Mouse (Mus musculus): ENCODE measurements around the gene Prrg2. TPM values are rescaled to one million over a fixed set of nuclear protein-coding genes. Genes with fewer than 3 reads are reported as not detected.
A peak's percentile ranks its signal among the peaks of the same experiment; 100 is the strongest.

The Prrg2 gene
- polyA plus RNA-seq, 1 experiment: 27.3 TPM

DNA sequence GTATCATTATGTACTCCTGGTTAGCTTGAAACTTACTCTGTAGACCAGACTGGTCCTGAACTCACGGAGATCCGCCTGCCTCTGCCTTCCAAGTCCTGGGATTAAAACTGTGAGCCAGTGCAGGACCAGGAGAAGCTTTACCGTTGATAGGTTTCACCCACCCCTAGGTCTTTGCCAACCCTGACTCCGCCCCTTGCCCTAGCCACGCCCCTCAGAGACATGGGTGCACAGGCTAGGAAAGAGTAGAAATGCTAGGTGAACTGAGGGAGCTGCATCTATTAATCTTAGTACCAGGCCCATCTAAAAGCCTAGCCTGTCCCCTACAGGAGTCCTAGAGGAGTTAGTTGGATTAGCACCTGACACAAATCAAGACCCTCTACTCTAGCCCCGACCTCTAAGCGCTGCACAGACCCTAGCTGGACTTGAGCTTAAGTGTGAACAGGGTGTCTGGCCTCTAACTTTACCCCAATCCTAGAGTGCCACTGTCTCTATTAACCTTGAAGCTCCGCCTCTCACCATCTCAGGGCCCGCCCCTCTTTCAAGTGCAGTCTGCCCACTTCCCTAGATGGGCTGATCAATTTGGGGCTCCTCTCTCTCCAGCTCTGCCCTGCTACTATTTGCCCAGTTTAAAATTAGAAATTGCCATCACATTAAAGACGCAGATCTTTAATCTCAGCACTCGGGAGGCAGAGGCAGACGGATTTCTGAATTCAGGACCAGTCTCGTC lies 27.9 kb upstream of the Prrg2 start:
- no peak overlapping the region for H3K27ac ChIP-seq (ENCODE audit: control insufficient read depth, insufficient read depth, low read depth, low read length)
- no peaks in the 10 kb centered on the region; the same call in 1 of the 2 replicates for H3K27me3 ChIP-seq (ENCODE audit: control insufficient read depth, insufficient read depth, low read length)
- H3K36me3 ChIP-seq (ENCODE audit: control insufficient read depth, insufficient read depth, low read length): no peaks in the 10 kb centered on the region
- peaks cover 25% of the 10 kb centered on the region for H3K4me1 ChIP-seq (ENCODE audit: control insufficient read depth, insufficient read depth, low read length)
- TF ChIP-seq CTCF (IDR thresholded peaks at IDR 0.05; ENCODE audit: control insufficient read depth, insufficient read depth, insufficient replicate concordance, low read depth, low read length): no peak
- TF ChIP-seq POLR2A (IDR thresholded peaks at IDR 0.05; ENCODE audit: control insufficient read depth, low read depth, low read length): no peak
- H3K4me3 ChIP-seq (ENCODE audit: control insufficient read depth, low read depth, low read length): no peak overlapping the region

DNA sequence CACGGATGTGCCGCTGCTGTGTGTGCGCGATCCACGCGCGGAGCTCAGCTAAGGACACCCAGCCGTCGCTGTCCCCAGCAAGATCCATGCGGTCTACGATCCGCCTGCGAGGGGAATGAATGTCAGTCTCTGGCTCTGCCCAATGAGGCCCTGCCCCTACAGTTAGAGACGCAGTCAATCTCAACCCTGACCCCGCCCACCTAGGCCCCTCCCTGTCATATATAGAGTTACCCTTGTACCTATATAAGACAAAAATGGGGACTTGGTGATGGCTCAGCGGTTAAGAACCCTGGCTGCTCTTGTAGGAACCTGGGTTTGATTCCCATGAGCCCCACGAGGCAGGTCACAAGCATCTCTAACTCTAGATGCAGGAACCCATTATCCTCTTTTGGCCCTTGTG lies 26.1 kb upstream of the Prrg2 start:
- no peaks in the 10 kb centered on the region for H3K36me3 ChIP-seq (ENCODE audit: control insufficient read depth, insufficient read depth, low read length)
- H3K4me1 ChIP-seq (ENCODE audit: control insufficient read depth, insufficient read depth, low read length): peaks cover 26% of the 10 kb centered on the region
- TF ChIP-seq CTCF (IDR thresholded peaks at IDR 0.05; ENCODE audit: control insufficient read depth, insufficient read depth, insufficient replicate concordance, low read depth, low read length) (no peak), POLR2A (IDR thresholded peaks at IDR 0.05; ENCODE audit: control insufficient read depth, low read depth, low read length) (no peak)
- no peak overlapping the region for H3K27ac ChIP-seq (ENCODE audit: control insufficient read depth, insufficient read depth, low read depth, low read length)
- H3K27me3 ChIP-seq (ENCODE audit: control insufficient read depth, insufficient read depth, low read length): no peaks in the 10 kb centered on the region; the same call in 1 of the 2 replicates
- no peak overlapping the region for H3K4me3 ChIP-seq (ENCODE audit: control insufficient read depth, low read depth, low read length)

DNA sequence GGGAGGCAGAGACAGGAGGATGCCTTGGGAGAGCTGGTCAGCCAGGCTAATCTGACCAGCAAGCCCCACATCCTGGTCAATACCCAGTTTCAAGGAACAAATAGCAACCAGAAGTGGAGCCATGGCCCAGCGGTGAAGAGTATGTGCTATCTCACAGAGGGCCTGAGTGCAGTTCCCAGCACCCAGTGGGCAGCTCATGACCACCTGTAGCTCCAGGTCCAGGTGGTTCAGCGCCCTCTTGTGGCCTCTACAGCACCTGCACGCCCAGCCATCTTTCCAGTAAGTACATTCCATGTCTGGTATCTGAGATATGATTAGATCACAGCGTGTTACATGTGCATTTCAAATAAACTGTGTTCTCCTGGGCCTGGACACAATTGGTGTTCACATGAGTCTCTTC lies 23.6 kb upstream of the Prrg2 start:
- Histone ChIP-seq H3K4me3 (ENCODE audit: control insufficient read depth, low read depth, low read length) (no peak overlapping the region), H3K4me1 (ENCODE audit: control insufficient read depth, insufficient read depth, low read length) (peaks cover 23% of the 10 kb centered on the region), H3K27ac (ENCODE audit: control insufficient read depth, insufficient read depth, low read depth, low read length) (no peak overlapping the region), H3K36me3 (ENCODE audit: control insufficient read depth, insufficient read depth, low read length) (no peaks in the 10 kb centered on the region), H3K27me3 (ENCODE audit: control insufficient read depth, insufficient read depth, low read length) (no peaks in the 10 kb centered on the region; the same call in 1 of the 2 replicates)
- TF ChIP-seq CTCF (IDR thresholded peaks at IDR 0.05; ENCODE audit: control insufficient read depth, insufficient read depth, insufficient replicate concordance, low read depth, low read length): peak; percentile 86; the same call in 1 of the 2 replicates
- TF ChIP-seq POLR2A (IDR thresholded peaks at IDR 0.05; ENCODE audit: control insufficient read depth, low read depth, low read length): no peak

DNA sequence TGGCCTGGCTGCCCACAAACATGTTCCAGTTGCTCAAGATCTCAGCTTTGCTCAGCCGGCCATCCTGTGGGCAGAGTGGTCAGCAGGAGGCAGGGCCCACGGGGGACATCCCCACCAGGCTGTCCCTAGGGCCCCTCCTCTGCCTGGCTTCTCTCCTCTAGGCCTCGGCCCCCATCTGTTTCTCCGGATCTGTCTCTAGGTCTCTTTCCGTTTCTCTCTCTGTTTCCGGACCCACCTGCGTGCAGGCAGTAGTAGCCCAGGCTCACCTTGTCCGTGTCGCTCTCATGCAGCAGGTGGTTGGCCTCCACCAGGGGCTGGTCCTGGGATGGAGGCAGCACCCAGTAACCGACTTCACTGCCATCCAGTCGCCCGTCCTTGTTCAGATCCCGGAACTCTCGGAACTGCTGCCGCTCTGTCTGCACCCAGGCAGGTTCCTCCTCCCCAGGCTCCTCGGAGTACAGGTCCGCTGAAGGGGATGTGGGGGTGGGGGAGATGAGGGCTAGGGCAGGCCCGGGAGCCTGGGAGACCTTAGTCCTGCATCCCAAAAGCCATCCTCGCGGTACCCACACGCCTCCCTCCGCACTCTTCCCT lies 20.9 kb upstream of the Prrg2 start:
- H3K4me1 ChIP-seq (ENCODE audit: control insufficient read depth, insufficient read depth, low read length): peaks cover 13% of the 10 kb centered on the region
- H3K4me3 ChIP-seq (ENCODE audit: control insufficient read depth, low read depth, low read length): no peak overlapping the region
- H3K27ac ChIP-seq (ENCODE audit: control insufficient read depth, insufficient read depth, low read depth, low read length): no peak overlapping the region
- no peaks in the 10 kb centered on the region; the same call in 1 of the 2 replicates for H3K36me3 ChIP-seq (ENCODE audit: control insufficient read depth, insufficient read depth, low read length)
- TF ChIP-seq CTCF (IDR thresholded peaks at IDR 0.05; ENCODE audit: control insufficient read depth, insufficient read depth, insufficient replicate concordance, low read depth, low read length) (no peak), POLR2A (IDR thresholded peaks at IDR 0.05; ENCODE audit: control insufficient read depth, low read depth, low read length) (no peak)
- no peaks in the 10 kb centered on the region for H3K27me3 ChIP-seq (ENCODE audit: control insufficient read depth, insufficient read depth, low read length)

DNA sequence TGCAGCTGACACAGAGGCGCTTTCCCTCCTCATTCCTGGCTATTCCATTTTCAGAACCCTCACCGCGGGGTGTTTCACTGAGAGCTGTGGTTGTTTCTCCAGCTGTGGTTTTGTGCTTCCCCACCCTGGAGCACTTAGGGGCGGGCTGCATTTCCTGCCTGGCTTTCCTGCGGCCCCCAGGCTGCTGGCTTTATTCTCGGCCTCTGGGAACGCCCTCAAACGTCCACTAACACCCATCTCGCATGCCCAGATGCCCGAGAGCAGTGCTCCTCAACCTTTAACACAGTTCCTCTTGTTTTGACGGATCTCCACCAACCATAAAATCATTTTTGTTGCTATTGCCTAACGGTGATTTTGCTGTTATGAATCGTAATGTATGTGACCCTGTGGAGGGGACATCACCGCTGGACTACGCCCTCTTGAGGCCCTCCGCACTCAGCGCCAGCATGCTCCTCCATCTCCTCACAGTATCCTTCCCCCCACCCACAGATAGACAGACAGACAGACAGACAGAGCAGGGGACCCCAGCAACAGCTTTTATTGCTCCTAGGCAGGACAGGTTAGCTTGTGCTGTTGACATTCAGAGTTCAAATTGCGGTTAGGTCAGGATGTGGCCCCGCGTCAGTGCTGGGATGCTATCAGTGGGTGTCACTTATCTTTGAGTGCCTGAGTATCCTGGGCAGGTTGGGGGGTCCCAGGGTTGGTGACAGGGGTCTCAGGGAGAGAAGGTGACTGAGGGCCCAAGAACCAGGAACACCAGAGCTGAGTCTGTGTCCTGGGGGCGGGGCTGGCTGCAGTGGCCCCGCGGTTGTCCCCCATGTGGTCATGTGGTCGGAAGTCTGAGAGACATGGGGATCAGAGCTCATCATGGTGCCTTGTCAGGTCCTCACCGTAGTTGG lies 20.2 kb upstream of the Prrg2 start:
- Histone ChIP-seq H3K36me3 (ENCODE audit: control insufficient read depth, insufficient read depth, low read length) (no peaks in the 10 kb centered on the region; the same call in 1 of the 2 replicates), H3K27ac (ENCODE audit: control insufficient read depth, insufficient read depth, low read depth, low read length) (no peak overlapping the region; the same call in 1 of the 2 replicates), H3K4me1 (ENCODE audit: control insufficient read depth, insufficient read depth, low read length) (peaks cover 11% of the 10 kb centered on the region), H3K4me3 (ENCODE audit: control insufficient read depth, low read depth, low read length) (no peak overlapping the region), H3K27me3 (ENCODE audit: control insufficient read depth, insufficient read depth, low read length) (no peaks in the 10 kb centered on the region)
- no peak for TF ChIP-seq POLR2A (IDR thresholded peaks at IDR 0.05; ENCODE audit: control insufficient read depth, low read depth, low read length)
- TF ChIP-seq CTCF (IDR thresholded peaks at IDR 0.05; ENCODE audit: control insufficient read depth, insufficient read depth, insufficient replicate concordance, low read depth, low read length): no peak

DNA sequence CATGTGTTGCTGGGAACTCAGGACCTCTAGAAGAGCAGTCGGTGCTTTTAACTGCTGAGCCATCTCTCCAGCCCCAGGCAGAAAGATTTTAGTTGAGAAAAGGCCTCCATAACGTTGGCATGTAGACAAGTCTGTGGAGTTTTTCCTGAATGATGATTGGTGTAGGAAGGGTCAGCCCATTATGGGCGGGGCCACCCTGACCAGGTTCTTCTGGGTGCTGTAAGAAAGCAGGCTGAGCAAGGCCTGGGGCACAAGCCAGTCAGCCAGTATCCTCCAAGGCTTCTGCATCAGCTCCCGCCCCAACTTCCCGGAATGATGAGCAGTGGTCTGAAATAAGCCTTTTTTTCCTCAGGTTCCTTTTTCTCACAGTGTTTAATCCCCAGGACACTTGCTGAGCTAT lies 18.5 kb upstream of the Prrg2 start:
- TF ChIP-seq POLR2A (IDR thresholded peaks at IDR 0.05; ENCODE audit: control insufficient read depth, low read depth, low read length): no peak
- no peak for TF ChIP-seq CTCF (IDR thresholded peaks at IDR 0.05; ENCODE audit: control insufficient read depth, insufficient read depth, insufficient replicate concordance, low read depth, low read length)
- no peak overlapping the region for H3K27ac ChIP-seq (ENCODE audit: control insufficient read depth, insufficient read depth, low read depth, low read length)
- H3K4me3 ChIP-seq (ENCODE audit: control insufficient read depth, low read depth, low read length): no peak overlapping the region
- peaks cover 17% of the 10 kb centered on the region for H3K4me1 ChIP-seq (ENCODE audit: control insufficient read depth, insufficient read depth, low read length)
- H3K36me3 ChIP-seq (ENCODE audit: control insufficient read depth, insufficient read depth, low read length): no peaks in the 10 kb centered on the region; the same call in 1 of the 2 replicates
- no peaks in the 10 kb centered on the region for H3K27me3 ChIP-seq (ENCODE audit: control insufficient read depth, insufficient read depth, low read length)

DNA sequence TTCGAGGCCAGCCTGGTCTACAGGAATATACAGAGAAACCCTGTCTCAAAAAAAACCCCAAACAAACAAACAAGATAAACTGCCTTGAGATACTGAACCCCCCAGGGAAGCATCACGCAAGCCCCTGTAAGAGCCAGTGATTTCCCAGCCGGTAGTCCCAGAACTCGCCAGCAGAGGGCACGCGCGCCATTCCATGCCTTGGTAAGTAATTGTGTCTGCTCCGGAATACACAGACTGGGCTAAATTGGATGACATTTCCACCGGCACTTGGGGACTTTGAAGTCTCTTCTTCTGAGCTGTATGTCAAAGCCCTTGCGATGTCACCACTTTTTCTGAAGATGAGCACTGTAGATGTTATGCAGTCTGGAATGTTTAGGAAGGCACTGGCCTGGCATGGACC lies 17.4 kb upstream of the Prrg2 start:
- Histone ChIP-seq H3K27me3 (ENCODE audit: control insufficient read depth, insufficient read depth, low read length) (no peaks in the 10 kb centered on the region), H3K4me3 (ENCODE audit: control insufficient read depth, low read depth, low read length) (no peak overlapping the region), H3K36me3 (ENCODE audit: control insufficient read depth, insufficient read depth, low read length) (no peaks in the 10 kb centered on the region; the same call in 1 of the 2 replicates), H3K4me1 (ENCODE audit: control insufficient read depth, insufficient read depth, low read length) (peaks cover 27% of the 10 kb centered on the region), H3K27ac (ENCODE audit: control insufficient read depth, insufficient read depth, low read depth, low read length) (no peak overlapping the region)
- TF ChIP-seq CTCF (IDR thresholded peaks at IDR 0.05; ENCODE audit: control insufficient read depth, insufficient read depth, insufficient replicate concordance, low read depth, low read length) (peak; percentile 88; the same call in 1 of the 2 replicates), POLR2A (IDR thresholded peaks at IDR 0.05; ENCODE audit: control insufficient read depth, low read depth, low read length) (no peak)

All from testis, adult 2 months (tissue).